Mouse (Mus musculus) olfactory bulb, adult 2 months (tissue): ENCODE measurements around the gene Vcan.

Experiments
- CTCF ChIP-seq: fragments of 200-500 bp; IDR thresholded peaks from 2 replicates; pipeline ENCODE4 v1.5.1; 2012; ENCODE audit warnings: low read depth, mild to moderate bottlenecking, low read length, moderate library complexity; ENCODE audit not compliant: insufficient read depth
- POLR2A ChIP-seq: fragments of 200-500 bp; IDR thresholded peaks from 2 replicates; pipeline ENCODE4 v1.6.1; 2012; ENCODE audit warnings: mild to moderate bottlenecking, low read depth, low read length, moderate library complexity; ENCODE audit not compliant: insufficient read depth

DNA sequence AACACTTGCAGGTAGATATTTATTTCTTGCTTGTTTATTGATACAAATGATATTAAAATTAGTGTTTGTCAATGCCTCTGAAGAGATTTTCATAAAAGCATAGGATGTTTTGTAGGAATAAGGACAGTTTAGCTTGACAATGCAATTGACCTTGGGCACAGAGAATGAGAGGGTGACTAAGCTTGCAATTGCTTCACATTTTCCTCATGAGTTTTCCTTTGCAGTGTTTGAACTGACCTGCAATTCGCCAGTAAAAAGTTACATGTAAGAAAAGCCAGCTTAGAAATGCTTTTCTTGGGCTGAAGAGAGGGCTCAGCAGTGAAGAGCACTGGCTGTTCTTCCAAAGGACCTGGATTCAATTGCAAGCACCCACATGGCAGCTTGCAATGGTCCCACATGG is 34.8 kb upstream of the Vcan start:
- TF ChIP-seq CTCF (no peak), POLR2A (no peak)
